Mouse (Mus musculus) brain, adult 2 months (tissue): ENCODE measurements at regions not wholly inside any gene's neighbourhood (a gene's known extent, or its start where the extent isn't known, plus 50 kb on each side); places are given as distances from the start of the nearest gene placed in this dataset.

Experiments
- DNase-seq: peaks from one replicate; pipeline ENCODE4 v3.0.0; 2011; ENCODE audit warnings: low read depth, low spot score

DNA sequence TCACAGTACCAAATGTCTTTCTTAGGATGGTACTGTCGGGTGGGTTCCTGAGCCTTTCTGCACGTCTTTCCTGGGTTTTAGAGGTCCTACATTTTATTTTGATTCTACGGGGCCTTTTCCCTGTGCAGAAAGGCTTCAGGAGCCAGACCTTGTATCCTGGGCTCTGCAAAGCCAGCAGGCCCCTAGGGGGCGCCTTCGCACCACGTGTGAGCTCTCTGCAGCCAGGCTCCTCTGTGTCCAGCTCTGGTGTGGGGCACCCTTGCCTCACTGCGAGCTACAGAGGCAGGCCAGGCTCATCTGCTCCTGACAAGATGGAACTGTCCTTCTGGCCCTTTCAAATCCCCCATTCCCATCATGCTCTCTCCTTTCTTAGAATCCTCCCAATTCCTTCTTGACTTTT, 53.3 kb upstream of the Usp3 start:
- peak; percentile 95 for DNase-seq

DNA sequence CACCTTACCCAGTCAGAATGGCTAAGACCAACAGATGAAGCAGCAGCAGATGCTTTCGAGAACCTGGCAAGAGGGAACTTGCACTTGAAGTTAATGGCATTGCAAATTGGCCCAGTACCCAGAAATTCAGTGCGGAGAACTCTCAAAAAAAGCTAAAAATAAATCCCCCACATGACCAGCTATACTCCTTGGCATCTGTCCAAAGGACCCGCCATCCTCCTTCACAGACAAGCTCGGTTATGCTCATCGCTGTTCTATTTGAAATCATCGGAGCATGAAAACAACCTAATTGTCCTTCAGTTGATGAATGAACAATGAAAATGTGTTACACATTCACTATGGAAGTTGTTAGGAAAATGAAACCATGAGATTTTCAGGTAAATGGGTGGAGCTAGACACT, 58.4 kb upstream of the Usp3 start:
- peak; percentile 68 for DNase-seq

DNA sequence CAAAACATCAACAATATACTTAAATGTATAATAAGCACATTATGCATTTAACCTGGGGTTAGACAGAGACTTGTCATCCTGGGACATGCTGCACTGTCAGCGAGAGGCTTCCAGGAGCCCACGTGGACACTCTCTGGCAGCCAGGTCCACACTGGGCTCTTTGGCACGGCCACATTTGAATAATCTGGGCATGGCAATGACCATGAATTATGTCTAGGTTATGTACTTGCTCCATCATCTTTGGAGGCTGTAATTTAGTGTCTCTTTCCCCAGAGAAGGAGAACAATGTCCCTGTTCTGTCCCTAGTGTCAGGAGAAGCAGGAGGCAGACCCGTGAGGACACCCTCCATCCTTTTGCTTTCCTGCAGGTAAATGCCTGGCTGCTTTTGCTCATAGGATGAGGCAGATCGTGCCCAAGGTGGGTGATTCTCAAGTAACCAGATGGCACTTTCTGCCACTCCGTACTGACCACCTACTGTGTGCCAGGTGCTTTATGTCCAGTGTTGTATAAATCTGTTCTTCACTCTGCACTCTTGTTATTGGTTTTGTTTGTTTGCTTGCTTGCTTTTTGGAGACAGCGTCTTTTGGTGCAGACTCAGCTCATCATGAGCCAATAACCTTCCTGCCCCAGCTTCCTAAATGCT, 56.2 kb upstream of the Car12 start:
- DNase-seq = peak; percentile 84

DNA sequence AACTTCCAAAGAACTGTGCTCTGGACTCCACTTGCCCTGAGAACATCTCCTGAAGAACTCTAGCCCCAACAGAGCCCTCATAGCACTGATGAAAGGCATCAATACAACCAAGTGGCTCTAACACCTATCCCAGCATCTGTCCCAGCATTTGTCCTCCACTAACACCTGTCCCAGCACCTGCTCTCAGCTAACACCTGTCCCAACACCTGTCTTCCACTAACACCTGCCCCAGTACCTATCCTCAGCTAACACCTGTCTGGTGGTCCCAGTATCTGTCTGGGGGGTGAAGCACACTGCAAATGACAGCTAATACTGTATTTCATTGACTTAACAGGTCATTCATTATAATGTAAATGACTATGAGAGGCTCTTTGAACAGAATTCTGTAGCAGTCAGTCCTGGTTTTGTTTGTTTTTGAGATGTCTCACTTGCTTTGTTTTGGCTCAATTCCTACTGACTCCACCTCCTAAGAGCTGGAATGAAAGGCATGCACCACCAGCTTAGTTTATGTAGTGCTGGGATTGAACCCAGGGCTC, 54.7 kb upstream of the Car12 start:
- no peak for DNase-seq

DNA sequence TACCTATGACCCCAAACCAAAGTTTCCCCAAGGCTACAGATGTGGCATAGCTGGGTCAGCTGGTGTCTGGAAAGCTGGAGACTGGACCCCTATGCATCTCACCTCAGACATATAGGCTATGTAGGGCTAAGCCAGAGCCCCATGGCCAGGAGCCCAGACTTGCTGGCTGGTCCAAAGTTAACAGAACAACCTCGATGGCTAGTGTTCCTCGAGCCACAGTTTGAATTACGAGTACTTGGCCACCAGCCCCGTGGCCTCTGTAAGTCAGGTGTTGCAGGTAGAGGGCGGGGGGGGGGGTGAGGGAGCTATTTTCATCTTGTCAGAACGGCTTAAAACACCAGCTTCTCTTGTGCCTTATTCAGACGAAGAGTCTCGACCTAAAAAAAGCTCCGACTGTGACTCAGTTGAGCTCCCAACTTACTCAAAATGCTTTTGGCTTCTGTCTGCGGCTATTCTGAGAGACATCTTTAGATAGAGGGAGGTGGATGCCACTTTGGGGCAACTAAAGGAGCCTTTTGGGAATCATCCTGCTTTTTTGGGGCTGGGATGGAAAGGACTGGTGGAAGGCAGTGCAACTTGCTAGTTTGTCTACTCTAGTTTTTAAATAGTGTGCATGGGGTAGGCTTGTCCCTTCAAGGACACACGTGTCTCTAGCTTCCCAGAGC, 53.6 kb upstream of the Car12 start:
- peak; percentile 89 for DNase-seq

DNA sequence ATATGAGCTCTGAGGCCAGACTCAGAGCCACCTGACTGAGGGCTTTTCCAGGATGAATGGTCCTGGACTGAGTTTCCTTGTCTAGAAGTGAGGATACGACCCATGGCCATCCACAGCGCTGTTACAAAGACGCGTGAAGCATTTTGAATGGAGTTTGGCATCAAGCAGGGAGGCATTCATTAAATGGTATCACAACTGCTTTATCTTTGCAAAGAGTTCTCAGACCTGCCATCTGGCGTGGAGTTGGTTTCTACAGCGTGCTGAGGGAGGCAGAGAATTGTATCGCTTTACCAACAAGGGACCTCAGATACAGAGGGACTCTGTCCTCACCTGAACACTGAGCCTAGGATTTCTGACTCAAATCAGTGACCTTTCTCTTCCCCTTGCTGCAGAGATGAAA, 51.9 kb upstream of the Car12 start:
- peak; percentile 52 for DNase-seq

DNA sequence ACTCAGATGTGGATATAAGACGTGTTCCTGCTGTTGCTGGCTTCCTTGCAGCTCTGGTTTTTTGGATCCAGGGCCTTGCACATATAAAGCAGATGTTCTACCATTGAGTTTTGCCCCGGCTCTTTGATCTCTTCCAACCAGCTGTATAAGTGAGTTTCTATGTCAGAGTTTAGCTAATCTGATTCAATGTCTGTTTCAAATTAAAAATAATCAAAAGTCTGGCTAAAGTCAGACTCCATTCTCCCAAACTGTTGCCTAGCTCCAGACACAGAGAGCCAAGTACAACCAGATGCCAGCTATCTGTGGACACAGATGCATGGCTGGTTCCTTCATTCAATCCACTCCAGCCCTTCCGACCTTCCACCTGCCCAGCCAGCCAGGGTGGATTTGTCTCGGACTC, 51.0 kb upstream of the Car12 start:
- no peak for DNase-seq
